Mouse (Mus musculus) right cerebral cortex, postnatal 36 days (tissue): ENCODE measurements at regions not wholly inside any gene's neighbourhood (a gene's known extent, or its start where the extent isn't known, plus 50 kb on each side); places are given as distances from the start of the nearest gene placed in this dataset.

Experiments used
- DNase-seq, 2 experiments: peaks; one replicate each; pipeline ENCODE4 v3.0.0; 2022; ENCODE audit warnings: low spot score in 2 of 2, mixed read lengths in 1 of 2

GRCm38 (mm10) chr17:22795213-22795612 is 71.7 kb downstream of the Zfp945 start:
- DNase-seq: no peak

GRCm38 (mm10) chr17:22784481-22784880 is 82.5 kb downstream of the Zfp945 start:
- DNase-seq: no peak

GRCm38 (mm10) chr17:22745736-22746135 is 121.2 kb downstream of the Zfp945 start:
- no peak for DNase-seq

- peak; percentile 34 to 44 for DNase-seq
Measured at GRCm38 (mm10) chr17:22739581-22740178, 127.3 kb downstream of the Zfp945 start.

- DNase-seq: no peak
Measured at GRCm38 (mm10) chr17:22739173-22739572, 127.8 kb downstream of the Zfp945 start.

- DNase-seq: no peak
Measured at GRCm38 (mm10) chr17:22736360-22736759, 130.6 kb downstream of the Zfp945 start.
